Mouse (Mus musculus) CD8-positive naive resting alpha-beta T cell, adult 2 months (primary cell): ENCODE measurements at regions not wholly inside any gene's neighbourhood (a gene's known extent, or its start where the extent isn't known, plus 50 kb on each side); places are given as distances from the start of the nearest gene placed in this dataset.
A peak's percentile ranks its signal among the peaks of the same experiment; 100 is the strongest.

Experiments
- DNase-seq, 2 experiments: peaks; one replicate each; pipeline ENCODE4 v3.0.0; 2022; ENCODE audit warnings: low read depth in 2 of 2, low spot score in 2 of 2

DNA sequence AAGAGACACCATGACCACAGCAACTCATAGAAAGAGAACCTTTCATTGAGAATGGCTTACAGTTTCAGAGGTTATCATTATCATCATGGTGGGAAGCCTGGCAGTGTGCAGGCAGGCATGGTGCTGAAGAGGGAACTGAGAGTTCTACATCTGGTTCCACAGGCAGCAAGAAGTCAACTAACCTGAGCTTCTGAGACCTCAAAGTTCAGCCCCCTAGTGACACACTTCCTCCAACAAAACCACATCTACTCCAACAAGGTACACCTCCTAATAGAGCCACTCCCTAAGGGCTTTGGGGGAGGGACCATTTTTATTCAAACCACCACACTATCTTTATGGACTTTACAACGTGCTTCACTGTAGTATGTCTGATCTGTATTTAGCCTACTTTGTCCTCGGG lies 67.8 kb upstream of the Thy1 start:
- no peak for DNase-seq

DNA sequence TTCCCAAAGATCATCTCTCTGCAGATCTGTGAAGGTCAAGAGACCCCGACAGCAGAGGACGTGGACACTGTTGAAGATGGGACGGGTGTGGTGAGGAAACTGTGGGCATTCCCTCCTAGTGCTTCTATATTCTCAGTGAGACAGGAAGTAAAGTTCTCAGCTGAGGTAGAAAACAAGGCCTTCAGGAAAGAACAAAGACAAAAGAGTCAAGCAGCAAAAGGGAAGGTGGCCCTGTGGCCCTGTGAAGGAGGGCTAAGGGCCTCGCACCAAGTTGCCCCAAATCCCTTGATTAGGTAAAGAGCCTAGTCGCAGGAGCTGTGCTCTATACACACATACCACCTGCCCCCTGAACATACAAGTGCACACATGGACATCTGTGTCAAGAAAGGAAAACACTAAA lies 66.8 kb upstream of the Thy1 start:
- DNase-seq, result no peak

GRCm38 (mm10) chr9:43977773-43978172 lies 65.4 kb upstream of the Thy1 start:
- no peak for DNase-seq

GRCm38 (mm10) chr9:43981376-43981775 lies 61.8 kb upstream of the Thy1 start:
- no peak for DNase-seq

GRCm38 (mm10) chr9:43982359-43982889 lies 60.8 kb upstream of the Thy1 start:
- DNase-seq, result no peak

GRCm38 (mm10) chr9:43983220-43983619 lies 60.0 kb upstream of the Thy1 start:
- no peak for DNase-seq

DNA sequence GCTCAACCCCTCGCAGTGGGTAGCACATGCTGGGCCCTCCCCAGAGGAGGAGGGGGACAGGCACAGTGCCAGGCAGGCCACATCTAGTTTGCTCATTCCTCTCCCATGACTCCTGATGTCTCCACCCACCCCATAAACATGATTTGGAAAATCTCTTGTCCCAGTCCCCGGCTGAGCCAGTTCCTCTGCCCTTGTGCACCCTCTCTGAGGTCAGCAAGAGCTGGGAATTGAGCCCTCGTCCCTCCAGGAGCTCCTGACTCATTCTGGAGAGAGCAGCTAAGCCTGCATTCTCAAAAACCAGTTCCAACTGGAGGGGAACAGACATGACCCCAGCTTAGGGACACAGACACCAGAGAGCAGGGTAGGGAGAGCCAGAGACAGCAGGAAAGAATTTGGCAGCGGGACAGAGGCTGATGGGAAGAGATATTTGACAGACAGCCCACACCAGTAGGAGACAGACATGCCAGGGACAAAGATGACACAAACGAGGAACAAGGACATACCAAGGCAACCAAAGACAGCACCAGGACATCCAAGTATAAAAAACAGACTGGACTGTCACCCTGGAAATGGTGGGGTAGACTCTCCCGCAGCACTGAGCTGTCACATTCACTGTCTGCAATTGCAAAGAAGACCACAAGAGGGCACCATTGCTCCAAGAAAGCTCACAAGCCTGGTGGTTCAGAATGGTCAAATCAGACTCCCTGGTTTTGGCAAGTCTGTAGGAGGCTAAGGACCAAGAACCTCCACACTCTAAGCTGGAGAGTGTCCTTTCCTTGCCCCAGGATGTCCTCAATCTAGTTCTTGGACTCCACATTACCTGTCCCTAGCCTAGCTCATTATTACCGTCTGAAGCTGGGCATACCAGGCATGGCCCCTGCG lies 58.8 kb upstream of the Thy1 start:
- peak; percentile 81 to 85 for DNase-seq

GRCm38 (mm10) chr9:43987957-43988356 lies 55.2 kb upstream of the Thy1 start:
- no peak for DNase-seq

- no peak for DNase-seq
Measured at GRCm38 (mm10) chr9:43988981-43989860, 54.0 kb upstream of the Thy1 start.

DNA sequence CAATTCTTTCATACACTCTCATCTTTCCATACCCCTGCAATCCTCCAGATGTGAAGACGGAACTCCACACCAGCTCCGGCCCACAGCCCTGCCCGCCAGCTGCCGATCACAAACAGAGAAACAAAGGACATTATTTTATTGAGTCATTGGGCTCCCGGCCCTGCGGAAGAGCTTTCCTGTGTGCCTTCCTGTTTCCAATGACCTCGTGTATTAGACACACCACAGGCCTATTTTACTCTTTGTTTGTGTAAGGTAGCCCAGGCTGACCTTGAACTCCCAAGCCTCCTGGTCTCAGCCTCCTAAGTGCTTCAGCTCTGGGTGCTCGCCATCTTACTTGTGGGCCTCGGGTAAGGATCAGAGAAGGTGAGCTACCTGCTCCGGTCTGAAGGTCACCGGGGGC lies 53.1 kb upstream of the Thy1 start:
- no peak for DNase-seq

- no peak for DNase-seq
Measured at GRCm38 (mm10) chr9:43993221-43993976, 49.8 kb upstream of the Thy1 start.
